Mouse (Mus musculus) forebrain, embryonic 16.5 days (tissue): ENCODE results near the gene Gpr63. TPM values are rescaled to one million over a fixed set of nuclear protein-coding genes. Genes with fewer than 3 reads are reported as not detected.
"Not testable (repeated sequence)": the region's sequence is repeated elsewhere in the genome, so short reads cannot be mapped to it uniquely, and the experiment has no call there.

ENCODE experiments used
- ATAC-seq: fragments of 200-750 bp; cut with Nextera tagmentation; 2 replicates; pipeline ENCODE4 v1.8.0; 2017; ENCODE audit warnings: mild to moderate bottlenecking, moderate library complexity
- H3K27ac ChIP-seq: fragments of 300-500 bp; sonication (generic); 2 replicates; pipeline ENCODE4 v1.5.1; 2014; ENCODE audit warnings: low read length, control low read depth
- H3K27me3 ChIP-seq: fragments of 300-500 bp; sonication (generic); replicated peaks from 2 replicates; pipeline ENCODE4 v1.6.1; 2014; ENCODE audit warnings: low read length; ENCODE audit not compliant: control insufficient read depth, insufficient read depth
- H3K36me3 ChIP-seq: fragments of 300-500 bp; sonication (generic); 2 replicates; pipeline ENCODE4 v1.6.1; 2014; ENCODE audit not compliant: control insufficient read depth, insufficient read depth
- H3K4me1 ChIP-seq: fragments of 300-500 bp; sonication (generic); replicated peaks from 2 replicates; pipeline ENCODE4 v1.6.1; 2014; ENCODE audit warnings: low read length; ENCODE audit not compliant: control insufficient read depth, insufficient read depth
- H3K4me2 ChIP-seq: fragments of 300-500 bp; sonication (generic); 2 replicates; pipeline ENCODE4 v1.6.1; 2014; ENCODE audit warnings: mild to moderate bottlenecking, low read length, control low read depth
- H3K4me3 ChIP-seq: fragments of 300-500 bp; sonication (generic); replicated peaks from 2 replicates; pipeline ENCODE4 v1.5.1; 2014; ENCODE audit warnings: mild to moderate bottlenecking, low read length, control low read depth
- H3K9ac ChIP-seq: fragments of 300-500 bp; sonication (generic); replicated peaks from 2 replicates; pipeline ENCODE4 v1.6.1; 2014; ENCODE audit warnings: low read depth, low read length, control low read depth
- H3K9me3 ChIP-seq: fragments of 300-500 bp; sonication (generic); 2 replicates; pipeline ENCODE4 v1.6.1; 2016; ENCODE audit warnings: low read length; ENCODE audit not compliant: control insufficient read depth
- WGBS: fragments of 180-500 bp; shearing (Covaris S2); extraction: QIAGEN DNeasy Blood & Tissue Kit; methylation state at CpG from one replicate; pipeline ENCODE4 v1.1.7; 2014; 5-methylcytosine and 5-hydroxymethylcytosine counted together
- polyA plus RNA-seq: library from polyadenylated mRNA; unstranded; fragments of >200 nt; fragmentation: Nextera tagmentation; extraction: Ambion mirVana; gene quantifications from 2 replicates; pipeline ENCODE4 v1.2.1, GENCODE M21; 2015

Gene Gpr63
- polyA plus RNA-seq, 1 experiment from 2014 or later, result 4.9 TPM

DNA sequence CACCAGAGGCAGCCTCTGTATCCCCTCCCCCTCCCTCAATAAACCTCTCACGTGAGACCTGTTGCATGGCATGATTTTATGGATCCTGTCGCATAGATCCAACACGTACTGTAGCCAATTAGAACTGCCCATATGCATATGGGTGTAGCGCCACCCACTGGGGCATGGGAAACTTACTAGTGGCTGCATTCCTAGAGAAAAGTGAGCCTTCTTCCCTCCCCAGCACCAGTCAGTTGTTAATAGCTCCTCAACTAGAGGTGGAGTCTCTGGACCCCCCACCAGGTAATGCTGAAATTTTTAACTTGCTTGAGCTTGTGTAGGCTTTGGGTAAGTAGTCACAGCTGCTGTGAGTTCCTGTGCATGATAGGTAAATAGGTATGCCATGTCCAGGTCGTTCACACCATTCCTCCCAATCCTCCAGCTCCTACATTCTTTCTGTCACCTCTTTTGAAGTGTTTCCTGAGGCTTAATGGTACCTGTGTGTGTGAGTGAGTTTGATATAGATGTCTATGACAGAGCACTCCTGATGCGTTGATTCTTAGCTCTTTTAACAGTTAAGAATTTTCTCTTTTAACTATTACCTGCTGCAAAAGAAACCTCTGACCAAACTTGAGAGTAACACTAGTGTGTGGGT lies 69.1 kb downstream of the Gpr63 start:
- Histone ChIP-seq H3K4me3 (no peak overlapping the region), H3K27ac (no peak overlapping the region), H3K9ac (no peak overlapping the region), H3K36me3 (no peaks in the 10 kb centered on the region), H3K9me3 (no peaks in the 10 kb centered on the region), H3K4me1 (no peaks in the 10 kb centered on the region), H3K27me3 (no peaks in the 10 kb centered on the region), H3K4me2 (no peak overlapping the region)
- ATAC-seq, result no peak
- 27% methylated on average over 6 of the region's 6 CpGs for WGBS

DNA sequence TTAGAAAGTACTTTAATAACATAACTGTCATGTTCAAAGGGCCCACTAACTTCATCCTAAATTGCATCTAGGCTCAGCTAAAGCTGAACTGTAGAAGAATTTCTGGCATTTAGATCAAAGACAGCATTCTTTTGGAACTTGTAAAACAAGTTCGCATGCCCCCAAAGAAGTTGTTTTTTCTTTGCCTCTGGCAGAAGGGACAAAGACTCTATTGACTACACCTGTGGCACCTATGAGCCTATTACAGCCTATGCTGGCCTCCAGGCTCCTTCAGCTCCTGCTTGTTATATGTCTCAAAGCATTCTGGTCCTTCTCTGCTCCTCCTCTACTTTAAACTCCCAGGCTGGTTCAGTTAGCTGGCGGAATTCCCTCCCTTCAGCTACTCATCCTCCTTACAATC lies 69.6 kb downstream of the Gpr63 start:
- Histone ChIP-seq H3K27ac (no peak overlapping the region), H3K36me3 (no peaks in the 10 kb centered on the region), H3K4me2 (no peak overlapping the region), H3K4me3 (no peak overlapping the region), H3K27me3 (no peaks in the 10 kb centered on the region), H3K9ac (no peak overlapping the region), H3K9me3 (no peaks in the 10 kb centered on the region), H3K4me1 (no peaks in the 10 kb centered on the region)
- WGBS, result 67% methylated on average over 2 of the region's 2 CpGs
- ATAC-seq, result no peak

DNA sequence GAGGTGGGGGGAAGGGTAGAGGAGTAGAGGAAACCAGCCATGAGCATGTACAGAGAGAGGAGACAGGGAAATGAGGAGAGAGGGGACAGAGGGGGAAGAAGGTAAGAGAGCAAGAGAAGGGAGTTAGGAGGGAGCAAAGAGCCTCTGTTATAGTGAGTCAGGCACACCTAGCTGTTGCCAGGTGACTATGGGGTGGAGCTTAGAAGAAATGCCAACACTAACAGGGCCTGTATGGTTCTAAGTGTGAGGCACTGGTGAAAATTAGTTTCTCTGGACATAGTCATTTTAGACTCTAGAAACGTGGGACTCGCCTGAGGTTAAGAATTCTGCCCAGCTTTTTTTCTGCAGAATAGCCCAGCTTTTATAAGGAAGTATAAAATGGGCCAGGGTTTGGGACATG lies 71.1 kb downstream of the Gpr63 start:
- Histone ChIP-seq H3K36me3 (no peaks in the 10 kb centered on the region), H3K27me3 (no peaks in the 10 kb centered on the region), H3K4me2 (no peak overlapping the region), H3K4me1 (no peaks in the 10 kb centered on the region), H3K27ac (no peak overlapping the region), H3K4me3 (no peak overlapping the region), H3K9ac (no peak overlapping the region), H3K9me3 (0 out of 2 replicates have a peak, but pooled peaks cover 2% of the 10 kb centered on the region)
- no peak for ATAC-seq
- 88% methylated on average over 2 of the region's 2 CpGs for WGBS

DNA sequence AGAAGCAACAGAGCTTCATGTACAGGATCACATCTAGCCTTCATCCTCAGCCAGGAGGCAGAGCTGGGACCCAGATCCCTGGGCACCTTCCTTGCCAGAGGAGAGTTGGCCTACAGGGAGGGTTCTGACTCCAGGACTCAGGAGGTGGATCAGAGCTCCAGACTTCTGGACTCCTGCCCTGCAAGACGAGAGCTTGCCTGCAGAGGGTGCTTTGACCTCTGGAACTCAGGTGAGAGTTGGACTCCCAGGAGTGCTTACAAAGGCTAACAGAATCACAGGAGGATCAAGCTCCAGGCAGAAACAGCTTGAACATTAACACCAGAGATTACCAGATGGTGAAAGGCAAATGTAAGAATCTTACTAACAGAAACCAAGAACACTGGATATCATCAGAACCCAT lies 89.3 kb downstream of the Gpr63 start:
- WGBS, result 65% methylated on average over 1 of the region's 1 CpGs
- H3K4me2 ChIP-seq, H3K27ac ChIP-seq, H3K36me3 ChIP-seq, H3K27me3 ChIP-seq, ATAC-seq, H3K9me3 ChIP-seq, H3K9ac ChIP-seq, H3K4me1 ChIP-seq, H3K4me3 ChIP-seq: not testable (repeated sequence)

Other genes starting within 250 kb of the Gpr63 start
- 21.3 and 26.4 TPM in 2 replicates for gene Klhl32, start 115.3 kb upstream of the Gpr63 start, polyA plus RNA-seq
- 58.7 and 59.7 TPM in 2 replicates for gene Ndufaf4, start 68.3 kb upstream of the Gpr63 start, polyA plus RNA-seq